Mouse (Mus musculus): ENCODE data around the gene Shq1. TPM values are rescaled to one million over a fixed set of nuclear protein-coding genes. Genes with fewer than 3 reads are reported as not detected.

Gene Shq1
- total RNA-seq, 2 experiments from 2014 or later: 7.3 to 7.7 TPM

DNA sequence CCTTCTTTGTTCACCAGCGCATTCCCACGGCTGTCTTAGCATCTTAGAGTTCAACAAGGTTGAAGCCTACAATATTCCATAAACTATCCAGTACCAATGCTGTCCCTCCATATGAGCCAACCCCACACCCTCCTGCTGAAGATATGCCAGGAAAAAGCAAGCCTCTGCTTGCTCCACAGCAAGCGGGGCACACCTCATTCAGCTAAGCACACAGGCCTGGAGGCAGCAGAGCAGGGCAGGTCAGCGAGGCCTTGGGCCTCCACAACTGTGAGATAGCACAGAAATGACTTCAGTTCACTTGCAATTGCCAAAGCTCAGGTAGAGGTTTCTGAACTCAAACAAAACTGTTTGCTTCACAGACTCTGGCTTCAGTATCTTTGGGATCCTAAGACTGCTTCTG is 64.2 kb downstream of the Shq1 start:
- no peak for DNase-seq (ENCODE audit: low spot score in 2 of 2)

DNA sequence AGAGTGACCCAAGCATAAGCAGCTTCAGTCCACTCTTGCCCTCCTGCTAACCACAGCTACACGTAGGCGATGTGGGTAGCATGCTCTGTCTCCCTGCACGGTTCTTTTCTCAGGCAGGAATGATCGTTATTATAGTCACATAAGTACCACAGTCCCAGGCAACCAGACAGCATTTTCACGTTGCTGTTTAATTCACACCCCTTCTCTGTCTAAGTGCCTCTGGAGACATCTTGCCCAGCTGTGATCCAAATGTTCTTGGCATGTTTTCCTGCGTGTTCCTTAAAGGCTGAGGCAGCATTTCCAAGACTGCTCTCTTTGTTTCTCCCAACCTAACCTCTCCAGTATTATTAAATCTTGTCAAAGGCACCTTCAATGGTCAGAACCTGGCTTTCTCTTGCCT is 67.3 kb downstream of the Shq1 start:
- no peak for DNase-seq (ENCODE audit: low spot score in 2 of 2)

DNA sequence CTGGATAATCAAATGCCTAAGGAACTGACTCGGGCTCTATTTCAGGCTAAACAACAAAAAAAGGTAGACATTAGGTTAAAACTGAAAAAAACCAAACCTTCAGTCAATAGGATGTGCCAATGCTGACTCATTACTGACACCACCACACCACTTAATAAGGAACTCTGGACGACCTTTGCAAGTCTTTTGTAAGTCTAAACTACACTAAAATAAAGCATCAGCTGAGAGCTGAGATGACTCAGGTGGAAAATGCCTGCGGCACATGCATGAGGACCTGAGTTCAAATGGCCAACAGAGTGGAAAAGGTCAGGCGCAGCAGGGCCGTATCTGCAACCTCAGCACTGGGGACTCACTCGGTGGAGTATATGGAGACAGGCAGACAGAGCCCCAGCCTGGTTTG is 69.3 kb downstream of the Shq1 start:
- no peak for DNase-seq (ENCODE audit: low spot score in 2 of 2)

DNA sequence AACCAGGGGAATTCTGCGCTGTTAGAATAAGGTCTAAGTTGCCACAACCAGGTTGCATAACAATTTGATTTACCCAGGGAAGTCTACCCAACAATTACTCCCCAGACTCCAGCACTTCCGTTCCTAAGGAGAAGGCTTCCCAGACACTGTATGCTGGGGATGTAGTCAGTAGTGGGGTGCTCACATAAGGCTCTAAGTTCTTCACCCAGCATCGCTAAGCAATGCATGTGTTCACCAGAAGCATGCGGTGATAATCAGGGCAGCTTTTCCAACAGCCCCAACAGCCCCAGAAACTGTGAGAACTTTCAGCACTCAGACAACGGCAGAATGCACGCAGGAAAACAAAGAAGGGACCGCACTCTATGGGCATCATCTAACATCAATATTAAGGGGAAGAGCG is 77.1 kb downstream of the Shq1 start:
- no peak for DNase-seq (ENCODE audit: low spot score in 2 of 2)

DNA sequence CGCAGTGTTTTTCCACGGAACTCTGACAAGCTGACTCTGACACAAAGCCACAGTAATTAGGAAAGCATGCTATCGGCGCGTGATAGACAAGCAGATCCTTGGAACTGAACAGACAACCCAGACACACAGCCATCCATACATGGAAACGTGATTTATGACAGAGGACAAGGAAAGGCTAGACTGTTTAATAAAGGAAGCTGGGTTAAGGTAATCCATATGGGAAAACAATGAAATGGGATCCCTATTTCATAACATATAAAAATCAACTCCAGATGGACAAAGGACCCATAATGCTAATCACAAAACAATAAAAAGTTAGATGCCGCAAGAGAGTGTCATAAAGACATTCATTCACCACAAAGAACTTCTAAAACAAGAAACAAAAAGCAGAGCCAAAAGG is 78.0 kb downstream of the Shq1 start:
- DNase-seq (ENCODE audit: low spot score in 2 of 2): no peak

DNA sequence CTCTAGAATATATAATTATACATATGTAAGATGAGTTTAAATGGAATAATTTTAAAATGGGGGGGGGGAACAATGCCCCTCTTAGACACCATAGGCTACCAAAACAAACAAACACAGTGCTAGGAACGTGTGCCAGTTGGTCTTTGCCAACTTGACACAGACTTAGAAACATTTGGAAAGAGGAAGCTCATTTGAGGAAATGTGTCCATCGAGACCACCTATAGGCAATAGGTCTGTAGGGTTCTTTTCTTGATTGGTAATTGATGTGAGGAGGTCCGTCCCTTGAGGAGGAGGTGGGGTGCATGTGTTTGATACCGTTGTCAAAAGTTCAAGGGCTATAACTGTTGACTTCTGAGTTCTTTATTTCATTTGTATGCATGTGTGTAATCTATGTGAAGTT is 80.4 kb downstream of the Shq1 start:
- no peak for DNase-seq (ENCODE audit: low spot score in 2 of 2)

DNA sequence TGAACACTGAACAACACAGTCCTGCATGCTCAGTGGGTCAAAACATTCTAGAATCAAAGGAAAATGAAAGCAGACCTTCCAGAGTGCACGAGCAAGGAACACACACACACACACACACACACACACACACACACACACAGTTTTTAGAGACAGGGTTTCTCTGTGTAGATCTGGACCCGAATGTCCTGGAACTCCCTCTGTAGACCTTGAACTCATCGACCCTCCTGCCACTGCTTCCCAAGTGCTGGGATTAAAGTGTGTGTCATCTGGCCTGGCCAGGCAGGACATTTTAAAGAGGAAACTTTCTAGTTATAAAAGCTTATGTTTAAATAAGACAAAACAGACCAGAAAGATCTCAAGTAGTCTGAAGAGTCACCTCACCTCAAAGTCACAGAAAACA is 82.1 kb downstream of the Shq1 start:
- DNase-seq (ENCODE audit: low spot score in 2 of 2): no peak

DNA sequence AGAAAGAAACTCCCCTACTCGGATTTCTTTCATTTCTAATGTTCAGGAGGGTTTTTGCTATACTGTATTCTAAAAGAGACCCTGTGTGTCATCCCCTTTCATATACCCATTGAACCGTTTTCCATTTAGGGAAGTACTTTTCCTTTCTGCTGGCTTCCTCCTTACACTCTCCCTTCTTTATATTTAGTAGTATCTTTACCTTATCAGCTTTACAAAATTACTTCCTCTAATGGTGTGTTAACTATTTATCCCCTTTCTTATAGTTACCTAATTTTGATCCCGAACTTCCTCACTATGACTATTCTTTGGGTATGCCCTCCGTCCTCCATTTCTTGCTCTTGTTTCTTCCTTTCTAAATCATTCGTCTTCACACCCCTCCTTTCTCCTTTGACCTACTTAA is 84.2 kb downstream of the Shq1 start:
- no peak for DNase-seq (ENCODE audit: low spot score in 2 of 2)

DNA sequence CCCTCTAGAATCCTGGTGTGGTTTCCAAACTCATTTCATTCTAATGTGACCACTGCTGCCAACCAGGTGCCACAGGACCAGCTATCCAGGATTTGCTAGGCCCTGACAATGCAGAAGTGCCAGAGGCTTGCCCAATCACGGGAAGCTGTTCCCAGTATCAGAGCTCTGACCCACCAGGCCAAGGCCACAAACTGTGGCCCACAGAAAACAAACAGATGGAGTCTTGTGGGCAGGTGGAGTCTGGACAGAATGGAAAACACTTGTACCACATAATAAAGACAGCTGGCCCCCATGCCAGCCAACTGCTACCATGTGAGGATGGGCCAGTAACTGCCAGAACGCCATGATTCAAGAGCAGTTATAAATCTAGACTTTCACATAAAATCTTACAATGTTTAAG is 89.0 kb downstream of the Shq1 start:
- no peak for DNase-seq (ENCODE audit: low spot score in 2 of 2)

DNA sequence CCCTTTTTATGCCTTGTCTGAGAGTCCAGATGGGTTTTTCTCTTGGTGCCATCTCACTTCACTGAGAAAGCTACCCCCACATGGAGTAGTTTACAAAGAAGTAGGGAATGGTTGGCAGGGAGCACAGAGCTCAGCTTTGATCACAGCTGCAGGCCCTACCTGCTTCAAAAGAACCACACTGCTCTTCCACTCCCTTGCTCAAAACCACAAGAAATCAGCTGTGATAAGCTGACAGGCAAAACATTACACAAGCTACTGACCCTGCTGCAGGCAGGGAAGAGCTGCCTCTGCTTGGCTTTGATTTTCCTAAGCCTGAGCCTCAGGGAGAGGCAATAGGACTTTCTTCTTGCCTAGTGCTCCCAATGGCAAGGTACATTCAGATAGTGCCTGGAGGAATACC is 89.9 kb downstream of the Shq1 start:
- no peak for DNase-seq (ENCODE audit: low spot score in 2 of 2)

DNA sequence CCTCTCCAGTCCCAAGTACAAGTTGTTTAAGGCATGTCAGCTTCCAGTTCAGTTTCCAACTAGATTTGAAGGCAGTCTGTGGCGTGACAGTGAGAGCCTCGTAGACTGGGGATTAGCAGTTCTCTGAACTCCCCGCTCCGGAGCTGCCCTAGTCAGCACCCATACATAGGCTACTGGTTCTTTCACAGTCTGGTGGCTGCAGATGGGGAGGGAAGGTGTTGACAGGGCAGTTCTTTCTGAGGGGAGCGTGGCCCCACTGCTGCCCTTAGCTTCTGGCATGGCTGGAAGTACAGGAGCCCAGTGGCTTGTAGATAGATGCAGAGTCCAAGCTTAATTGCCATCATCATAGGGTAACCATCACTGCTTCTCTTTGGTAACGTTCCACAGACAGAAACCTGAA is 93.4 kb downstream of the Shq1 start:
- no peak for DNase-seq (ENCODE audit: low spot score in 2 of 2)

DNA sequence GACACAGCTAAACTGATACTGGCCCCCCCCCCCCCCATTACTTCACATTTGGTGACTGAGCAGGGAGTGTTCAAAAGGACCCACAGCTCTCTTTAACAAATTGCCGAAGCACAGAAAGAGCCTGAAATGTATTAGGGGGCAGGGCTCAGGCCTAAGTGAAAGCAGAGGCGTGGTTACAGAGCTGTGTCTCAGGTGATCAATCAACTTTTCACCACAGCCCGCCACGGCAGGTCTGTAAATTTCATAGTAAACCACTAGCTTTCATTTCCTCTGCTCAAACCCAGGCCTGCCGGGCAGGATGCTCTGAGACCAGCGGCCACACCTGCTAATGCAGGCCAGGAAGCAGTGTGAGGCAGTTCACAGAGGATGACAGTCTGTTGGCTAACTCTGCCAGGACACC is 94.8 kb downstream of the Shq1 start:
- no peak for DNase-seq (ENCODE audit: low spot score in 2 of 2)

DNA sequence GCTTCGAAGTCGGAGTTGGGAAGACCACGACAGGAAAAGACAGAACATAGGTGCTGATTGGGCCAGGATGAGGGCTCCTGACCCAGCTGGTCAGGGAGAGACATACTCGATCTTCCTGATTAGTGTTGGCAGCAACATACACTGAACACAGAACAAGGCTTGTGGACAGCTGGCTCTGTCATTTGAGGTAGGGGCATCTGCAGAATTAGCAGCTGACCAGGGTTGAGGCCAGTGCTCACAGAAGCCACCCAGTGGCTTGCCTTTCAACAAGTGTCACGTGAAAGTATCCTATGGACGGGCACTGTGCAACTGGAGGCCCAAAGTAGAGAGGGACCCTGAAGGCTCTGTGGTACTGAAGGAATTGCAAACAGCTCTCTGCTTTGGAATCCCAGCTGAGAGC is 104.2 kb downstream of the Shq1 start:
- DNase-seq (ENCODE audit: low spot score in 2 of 2): no peak

DNA sequence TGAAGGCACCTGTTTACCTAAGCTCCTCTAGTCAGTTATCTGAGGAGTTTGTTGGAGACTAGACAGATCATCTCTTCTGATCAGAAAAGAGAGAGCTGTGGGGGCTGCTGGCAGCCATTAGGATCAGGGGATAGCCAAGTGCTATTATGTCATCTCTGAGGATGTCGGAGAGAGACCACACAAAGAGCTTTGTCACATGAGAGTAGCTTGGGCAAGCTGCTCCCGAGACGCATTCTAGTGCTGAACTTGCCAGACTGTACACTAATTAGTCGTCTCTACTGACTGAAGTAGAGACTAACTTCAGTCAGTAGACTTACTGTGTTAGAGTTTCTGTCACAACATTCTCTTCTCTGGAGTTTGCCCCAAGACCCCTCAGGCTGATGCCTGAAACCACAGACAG is 106.4 kb downstream of the Shq1 start:
- DNase-seq (ENCODE audit: low spot score in 2 of 2): no peak

DNA sequence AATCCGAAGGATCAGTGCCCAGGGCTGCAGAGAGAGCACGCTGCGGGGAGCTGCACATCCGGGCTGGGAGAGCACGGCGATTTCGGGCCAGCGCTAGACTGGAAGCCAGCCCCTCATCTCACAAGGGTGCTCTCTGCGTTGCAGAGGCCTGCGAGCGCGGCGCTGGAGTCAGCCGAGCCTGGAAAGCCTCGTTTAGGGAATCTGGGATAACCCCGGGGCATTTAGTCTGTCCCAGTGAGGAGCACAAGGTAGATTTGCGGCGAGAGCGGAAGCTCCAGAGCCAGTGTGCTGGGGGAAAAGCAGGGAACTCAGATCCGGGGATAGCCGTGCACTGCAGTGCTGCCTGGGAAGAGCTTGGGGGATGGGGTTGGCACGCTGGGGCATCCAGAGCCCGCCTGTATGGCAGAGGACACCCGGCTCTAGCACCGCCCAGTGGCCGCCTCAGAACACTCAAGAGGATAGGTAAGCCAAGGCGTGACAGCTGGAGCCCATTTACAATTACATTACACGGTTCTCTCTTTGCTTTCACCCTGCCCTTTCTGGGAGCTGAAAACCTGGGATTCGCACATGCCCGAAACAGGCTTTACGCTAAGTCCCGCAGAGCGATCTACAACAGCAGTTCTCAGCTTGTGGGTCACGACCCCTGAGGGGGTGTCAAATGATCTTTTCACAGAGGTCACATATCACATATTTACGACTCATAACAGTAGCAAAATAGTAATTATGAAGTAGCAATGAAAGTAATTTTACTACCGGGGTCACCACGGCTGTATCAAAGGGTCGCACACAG is 107.2 kb downstream of the Shq1 start:
- DNase-seq (ENCODE audit: low spot score in 2 of 2): peak; percentile 82 to 89

DNA sequence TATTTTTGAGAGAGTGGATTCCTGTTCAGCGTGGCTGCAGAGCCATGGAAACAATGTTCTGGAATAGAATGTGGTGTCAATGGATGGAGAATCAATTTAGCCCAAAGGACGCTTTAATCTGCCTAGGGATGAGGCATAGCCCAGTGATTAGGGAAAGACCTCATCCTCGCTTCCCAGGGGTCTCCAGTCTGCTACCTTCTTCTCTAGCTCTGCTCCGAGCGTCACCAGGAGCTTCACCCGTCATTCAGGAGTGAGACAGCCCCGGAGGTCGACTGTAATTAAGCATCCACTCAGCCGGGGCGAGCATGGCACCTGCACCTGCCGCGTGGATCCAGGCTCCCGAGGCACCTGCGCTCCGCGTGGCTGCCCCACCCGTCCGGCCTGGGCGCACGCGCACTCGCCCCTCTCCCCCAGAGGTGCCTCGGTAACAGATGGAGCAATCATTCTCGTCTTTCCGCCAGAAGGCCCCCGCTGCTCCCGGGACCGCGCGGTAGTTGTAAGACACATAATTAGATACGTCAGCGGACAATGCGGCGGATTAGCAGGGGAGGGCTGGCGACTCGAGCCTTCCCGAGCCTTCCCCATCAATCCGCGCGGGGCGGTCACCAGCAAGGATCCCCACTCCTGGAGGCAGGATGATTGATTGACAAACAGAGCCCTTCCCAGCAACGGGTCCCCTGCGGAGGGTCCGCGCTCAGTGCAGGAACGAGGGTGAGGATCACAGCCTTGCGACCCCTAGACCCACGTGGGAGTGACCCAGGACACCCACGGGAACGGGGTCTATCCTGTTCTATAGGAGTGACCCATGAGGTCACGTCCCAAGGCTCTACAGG is 108.0 kb downstream of the Shq1 start:
- DNase-seq (ENCODE audit: low spot score in 2 of 2): peak; percentile 61 to 68

DNA sequence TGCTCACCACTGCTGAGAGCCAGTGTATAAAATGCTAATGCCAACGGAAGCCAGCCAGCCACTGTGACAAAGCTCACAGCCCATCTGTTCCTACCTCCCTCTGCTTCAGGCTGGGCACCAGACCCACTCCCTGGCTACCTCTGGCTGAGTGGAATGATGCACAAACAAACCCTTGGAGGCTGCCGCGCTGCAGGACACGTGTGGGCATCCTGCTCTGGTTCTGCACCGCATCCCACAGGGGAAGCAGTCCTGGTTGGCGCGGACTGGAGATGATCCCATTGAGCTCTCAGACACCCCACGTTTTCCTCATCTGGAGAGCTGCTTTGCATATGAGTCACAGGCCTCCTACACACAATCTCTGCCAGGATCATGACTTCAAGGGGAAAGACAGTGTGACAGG is 112.9 kb downstream of the Shq1 start:
- peak; percentile 52 to 60 for DNase-seq (ENCODE audit: low spot score in 2 of 2)

DNA sequence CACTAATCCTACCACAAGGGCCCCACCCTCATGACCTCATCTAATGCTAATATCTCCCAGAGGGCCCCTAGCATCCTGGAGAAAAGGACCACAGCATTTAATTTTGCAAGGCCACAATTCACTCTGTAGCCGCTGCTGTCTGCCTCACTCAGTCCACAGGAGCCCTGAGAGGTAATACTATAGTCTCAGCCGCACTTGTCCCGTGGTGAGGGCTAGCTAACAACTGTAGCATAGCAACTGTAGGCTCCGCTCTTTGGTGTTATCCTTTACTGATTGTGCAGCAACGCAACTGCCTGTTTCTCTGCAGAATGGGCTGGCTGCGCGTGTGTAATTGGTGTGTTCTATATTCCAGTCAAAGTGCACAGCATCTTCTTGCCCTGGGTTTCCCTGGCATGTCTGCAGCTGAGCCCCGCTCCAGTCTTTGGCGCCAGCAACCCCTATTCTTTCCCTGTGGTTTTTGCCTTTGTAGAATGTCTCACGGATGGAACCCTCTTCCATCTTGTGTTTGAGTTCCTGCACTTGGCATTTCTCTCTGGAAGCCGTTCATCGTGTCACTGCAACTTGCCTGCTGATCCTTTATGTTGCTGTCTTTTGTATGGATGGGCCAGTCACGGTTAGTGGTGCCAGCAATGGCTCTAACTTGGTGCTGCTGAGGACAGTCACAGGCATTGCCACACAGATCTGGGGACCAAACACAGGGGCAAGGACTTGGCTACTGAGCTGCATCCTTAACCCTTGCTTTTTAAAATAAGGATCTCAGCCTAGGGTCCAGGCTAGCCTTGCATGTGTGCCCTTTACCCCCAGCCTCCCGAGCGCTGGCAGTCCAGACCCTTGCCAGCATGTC is 128.6 kb downstream of the Shq1 start:
- DNase-seq (ENCODE audit: low spot score in 2 of 2): no peak

DNA sequence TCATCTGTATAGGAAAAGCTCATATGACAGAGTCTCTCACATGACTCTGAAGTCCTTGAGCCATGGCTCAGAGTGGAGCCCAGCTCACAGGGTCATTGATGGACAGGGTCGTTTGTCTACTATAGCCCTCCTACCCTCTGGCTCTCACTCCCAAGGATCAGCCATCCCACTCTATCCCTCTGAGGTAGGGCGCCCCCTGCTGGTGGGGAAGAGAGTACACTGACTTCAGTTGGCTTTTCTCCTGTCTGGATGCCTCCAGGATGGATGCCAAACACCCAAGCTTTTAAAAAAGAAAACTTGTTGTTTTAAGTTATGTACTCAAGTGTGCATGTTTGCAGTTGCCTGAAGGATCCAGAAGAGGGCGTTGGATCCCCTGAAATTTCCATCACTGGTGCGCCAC is 131.3 kb downstream of the Shq1 start:
- DNase-seq (ENCODE audit: low spot score in 2 of 2): no peak

DNA sequence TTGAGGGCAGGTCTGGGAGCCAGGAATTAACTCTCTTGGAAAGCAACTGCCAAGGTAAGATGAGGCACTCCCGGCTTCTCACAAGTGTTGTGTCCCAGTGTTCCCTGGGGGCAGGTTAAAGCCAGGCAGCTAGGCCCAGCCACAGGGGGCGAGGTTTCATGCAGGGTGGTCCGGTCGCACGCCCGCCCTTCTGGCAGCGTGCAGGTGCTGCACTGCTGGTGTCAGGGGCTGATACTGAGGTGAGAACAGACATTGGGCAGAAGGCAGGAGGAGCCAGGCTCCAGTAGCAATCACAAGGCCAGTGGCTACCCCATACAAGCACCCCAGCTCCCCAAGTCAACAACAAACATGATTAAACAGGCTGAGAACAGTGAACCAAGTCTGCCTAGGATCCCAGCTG is 132.4 kb downstream of the Shq1 start:
- DNase-seq (ENCODE audit: low spot score in 2 of 2): no peak

DNA sequence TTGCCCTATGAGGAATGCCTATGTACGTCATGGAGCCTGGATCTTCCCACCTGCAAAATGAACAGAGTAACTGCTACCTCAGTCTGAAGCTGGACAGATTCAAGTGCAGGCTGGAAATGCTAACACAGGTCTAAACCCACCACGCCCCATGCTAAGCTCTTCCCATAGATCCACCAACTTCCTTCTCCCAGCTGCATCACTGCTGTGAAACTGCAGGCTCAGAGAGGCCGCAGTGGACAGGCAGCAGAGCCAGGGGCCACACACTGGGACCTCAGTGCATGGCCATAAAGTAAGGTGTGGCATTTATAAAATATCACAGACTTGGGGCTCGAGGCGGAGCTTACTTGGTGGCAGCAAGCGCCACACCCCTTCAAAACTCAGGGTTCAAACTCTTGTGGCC is 133.0 kb downstream of the Shq1 start:
- DNase-seq (ENCODE audit: low spot score in 2 of 2): no peak

DNA sequence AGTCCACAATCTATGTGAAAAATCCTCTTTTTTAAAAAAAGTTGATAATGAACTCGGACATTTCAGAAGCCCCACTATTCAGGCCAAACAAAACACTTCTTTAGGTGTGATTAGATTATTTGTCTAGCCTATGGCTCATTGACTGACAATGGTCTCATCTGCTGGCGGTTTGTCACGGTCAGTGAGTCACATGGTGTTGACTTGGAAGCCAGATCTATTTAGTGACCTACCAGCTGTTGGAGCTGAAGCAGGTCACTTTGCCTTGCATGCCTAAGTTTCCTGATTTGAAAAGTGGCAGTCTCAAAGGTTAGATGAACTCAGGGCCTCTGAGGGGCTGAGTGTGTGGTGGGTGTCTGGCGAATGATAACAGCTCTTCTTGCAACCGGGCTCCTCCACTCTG is 133.9 kb downstream of the Shq1 start:
- DNase-seq (ENCODE audit: low spot score in 2 of 2): no peak
